Mouse (Mus musculus): Measurements from ENCODE around the gene Bsnd. TPM values are rescaled to one million over a fixed set of nuclear protein-coding genes. Genes with fewer than 3 reads are reported as not detected.

Bsnd gene
- polyA plus RNA-seq, 1 experiment from 2014 or later: not detected

- Histone ChIP-seq H3K9me3 (ENCODE audit: control insufficient read depth, low read length) (no peaks in the 10 kb centered on the region), H3K4me1 (ENCODE audit: control insufficient read depth, insufficient read depth, low read length) (peaks cover 4% of the 10 kb centered on the region; the same call in 1 of the 2 replicates), H3K27me3 (ENCODE audit: control insufficient read depth, insufficient read depth, low read length) (no peaks in the 10 kb centered on the region), H3K9ac (replicated peaks; ENCODE audit: low read depth, low read length) (no peak overlapping the region), H3K4me3 (ENCODE audit: low read depth, low read length) (no peak overlapping the region), H3K36me3 (ENCODE audit: control insufficient read depth, insufficient read depth, low read length) (no peaks in the 10 kb centered on the region), H3K27ac (ENCODE audit: low read depth, low read length) (no peak overlapping the region), H3K4me2 (ENCODE audit: low read depth, low read length) (no peak overlapping the region)
- no peak for ATAC-seq (ENCODE audit: low read depth)
- 49% methylated on average over 6 of the region's 6 CpGs for WGBS
Measured at GRCm38 (mm10) chr4:106496833-106497232, 4.8 kb upstream of the Bsnd start.

DNA sequence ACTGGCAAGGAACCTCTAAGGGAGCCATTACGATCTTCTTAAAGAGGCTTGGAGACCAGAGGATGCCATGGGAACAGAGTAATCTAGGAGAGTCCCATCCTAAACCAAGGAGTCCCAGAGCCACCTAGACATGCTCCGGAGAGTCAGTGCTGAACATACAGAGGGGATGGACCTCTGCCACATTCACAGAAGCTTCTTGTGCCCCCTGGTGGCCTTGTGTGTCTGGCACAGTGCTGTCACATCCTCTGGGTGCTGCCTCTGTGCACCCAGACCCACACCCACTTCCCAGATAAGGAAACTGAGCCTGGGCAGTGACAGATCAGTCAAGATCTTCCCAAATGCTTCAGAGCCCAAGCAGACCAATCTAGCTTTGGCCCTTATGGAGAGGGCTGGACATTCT, 1.6 kb upstream of the Bsnd start:
- Histone ChIP-seq H3K27ac (ENCODE audit: low read depth, low read length) (no peak overlapping the region), H3K27me3 (ENCODE audit: control insufficient read depth, insufficient read depth, low read length) (no peaks in the 10 kb centered on the region), H3K9ac (replicated peaks; ENCODE audit: low read depth, low read length) (no peak overlapping the region), H3K9me3 (ENCODE audit: control insufficient read depth, low read length) (no peaks in the 10 kb centered on the region), H3K36me3 (ENCODE audit: control insufficient read depth, insufficient read depth, low read length) (no peaks in the 10 kb centered on the region), H3K4me1 (ENCODE audit: control insufficient read depth, insufficient read depth, low read length) (peaks cover under 1% of the 10 kb centered on the region; the same call in 1 of the 2 replicates), H3K4me2 (ENCODE audit: low read depth, low read length) (no peak overlapping the region), H3K4me3 (ENCODE audit: low read depth, low read length) (no peak overlapping the region)
- 88% methylated on average over 2 of the region's 2 CpGs for WGBS
- ATAC-seq (ENCODE audit: low read depth): no peak

DNA sequence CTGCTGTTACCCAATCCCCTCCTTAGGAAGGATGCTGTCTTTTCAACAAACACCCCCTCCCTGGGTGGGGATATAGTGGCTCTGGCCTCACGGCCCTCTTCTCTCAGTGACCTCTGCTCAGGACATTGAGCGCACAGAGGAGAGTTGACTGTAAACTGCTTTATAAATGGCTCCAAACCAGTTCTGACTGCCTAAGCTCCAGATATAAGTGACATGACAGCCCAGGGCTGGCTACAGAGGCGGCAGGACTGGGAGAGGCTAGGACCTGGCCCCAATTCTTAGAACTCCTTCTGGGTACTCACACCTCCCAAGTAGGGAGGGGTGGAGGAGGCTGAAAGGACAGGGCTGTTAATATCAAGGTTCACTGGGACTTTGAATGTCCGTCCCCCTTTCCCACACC, 1.5 kb downstream of the Bsnd start:
- Histone ChIP-seq H3K4me3 (ENCODE audit: low read depth, low read length) (no peak overlapping the region), H3K9ac (replicated peaks; ENCODE audit: low read depth, low read length) (no peak overlapping the region), H3K9me3 (ENCODE audit: control insufficient read depth, low read length) (no peaks in the 10 kb centered on the region), H3K4me1 (ENCODE audit: control insufficient read depth, insufficient read depth, low read length) (no peaks in the 10 kb centered on the region), H3K27me3 (ENCODE audit: control insufficient read depth, insufficient read depth, low read length) (no peaks in the 10 kb centered on the region), H3K4me2 (ENCODE audit: low read depth, low read length) (no peak overlapping the region), H3K27ac (ENCODE audit: low read depth, low read length) (no peak overlapping the region), H3K36me3 (ENCODE audit: control insufficient read depth, insufficient read depth, low read length) (no peaks in the 10 kb centered on the region)
- WGBS: 65% methylated on average over 4 of the region's 4 CpGs
- no peak for ATAC-seq (ENCODE audit: low read depth)

DNA sequence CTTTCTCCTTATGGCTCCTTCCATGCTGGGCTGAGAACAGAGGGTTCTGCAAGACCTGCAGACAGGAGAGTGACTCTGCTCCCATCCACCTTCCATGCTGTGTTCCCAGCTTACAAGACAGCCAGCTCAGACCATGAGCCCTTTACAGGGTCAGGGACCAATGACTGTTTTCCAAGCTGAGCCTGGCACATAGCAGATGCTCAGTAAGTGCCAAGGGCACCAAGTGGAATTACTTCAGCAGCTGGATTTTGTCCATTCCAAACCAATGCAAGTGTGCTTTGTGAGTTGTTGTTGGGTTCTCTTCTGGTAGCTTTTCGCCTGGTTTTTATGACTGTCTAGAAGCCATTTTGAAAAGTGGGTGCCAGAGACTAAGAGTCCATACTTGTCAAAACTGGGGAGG, 8.3 kb downstream of the Bsnd start:
- Histone ChIP-seq H3K4me3 (ENCODE audit: low read depth, low read length) (no peak overlapping the region), H3K4me2 (ENCODE audit: low read depth, low read length) (no peak overlapping the region), H3K36me3 (ENCODE audit: control insufficient read depth, insufficient read depth, low read length) (no peaks in the 10 kb centered on the region), H3K27ac (ENCODE audit: low read depth, low read length) (no peak overlapping the region), H3K9me3 (ENCODE audit: control insufficient read depth, low read length) (no peaks in the 10 kb centered on the region), H3K9ac (replicated peaks; ENCODE audit: low read depth, low read length) (no peak overlapping the region), H3K27me3 (ENCODE audit: control insufficient read depth, insufficient read depth, low read length) (no peaks in the 10 kb centered on the region), H3K4me1 (ENCODE audit: control insufficient read depth, insufficient read depth, low read length) (no peaks in the 10 kb centered on the region)
- ATAC-seq (ENCODE audit: low read depth): no peak
- WGBS: 96% methylated on average over 1 of the region's 1 CpGs

GRCm38 (mm10) chr4:106483215-106483727, 8.8 kb downstream of the Bsnd start:
- Histone ChIP-seq H3K4me3 (ENCODE audit: low read depth, low read length) (no peak overlapping the region), H3K9ac (replicated peaks; ENCODE audit: low read depth, low read length) (no peak overlapping the region), H3K9me3 (ENCODE audit: control insufficient read depth, low read length) (no peaks in the 10 kb centered on the region), H3K4me2 (ENCODE audit: low read depth, low read length) (no peak overlapping the region), H3K27me3 (ENCODE audit: control insufficient read depth, insufficient read depth, low read length) (no peaks in the 10 kb centered on the region), H3K27ac (ENCODE audit: low read depth, low read length) (no peak overlapping the region), H3K4me1 (ENCODE audit: control insufficient read depth, insufficient read depth, low read length) (no peaks in the 10 kb centered on the region), H3K36me3 (ENCODE audit: control insufficient read depth, insufficient read depth, low read length) (no peaks in the 10 kb centered on the region)
- ATAC-seq (ENCODE audit: low read depth): no peak
- WGBS: 37% methylated on average over 7 of the region's 7 CpGs

DNA sequence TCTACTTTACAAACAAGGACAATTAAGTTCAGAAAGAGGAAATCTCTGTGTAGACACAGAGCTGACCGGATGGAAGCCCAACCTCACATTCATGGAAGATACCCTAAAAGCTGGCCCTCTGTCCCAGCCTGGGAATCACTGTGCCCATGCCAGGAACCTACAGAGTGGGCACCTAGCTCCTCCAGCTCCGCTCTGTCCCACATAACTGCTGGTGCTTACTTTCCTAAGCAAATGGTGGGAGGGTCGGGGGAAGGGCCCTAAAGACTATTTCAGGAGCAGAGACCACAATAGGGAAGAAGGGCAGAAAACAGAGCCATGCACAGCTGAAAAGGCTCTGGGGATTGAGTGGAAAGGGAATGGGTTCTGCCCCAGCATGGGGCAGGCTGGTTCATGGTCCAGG, 11.5 kb downstream of the Bsnd start:
- H3K4me1 ChIP-seq (ENCODE audit: control insufficient read depth, insufficient read depth, low read length): no peaks in the 10 kb centered on the region
- H3K9me3 ChIP-seq (ENCODE audit: control insufficient read depth, low read length): no peaks in the 10 kb centered on the region
- 60% methylated on average over 3 of the region's 3 CpGs for WGBS
- H3K4me3 ChIP-seq (ENCODE audit: low read depth, low read length): no peak overlapping the region
- no peak overlapping the region for H3K9ac ChIP-seq (replicated peaks; ENCODE audit: low read depth, low read length)
- no peak overlapping the region for H3K27ac ChIP-seq (ENCODE audit: low read depth, low read length)
- H3K4me2 ChIP-seq (ENCODE audit: low read depth, low read length): no peak overlapping the region
- ATAC-seq (ENCODE audit: low read depth): no peak
- no peaks in the 10 kb centered on the region for H3K27me3 ChIP-seq (ENCODE audit: control insufficient read depth, insufficient read depth, low read length)
- no peaks in the 10 kb centered on the region for H3K36me3 ChIP-seq (ENCODE audit: control insufficient read depth, insufficient read depth, low read length)

- WGBS: 4% methylated on average over 6 of the region's 6 CpGs
Measured at GRCm38 (mm10) chr4:106474241-106474640, 17.8 kb downstream of the Bsnd start.

DNA sequence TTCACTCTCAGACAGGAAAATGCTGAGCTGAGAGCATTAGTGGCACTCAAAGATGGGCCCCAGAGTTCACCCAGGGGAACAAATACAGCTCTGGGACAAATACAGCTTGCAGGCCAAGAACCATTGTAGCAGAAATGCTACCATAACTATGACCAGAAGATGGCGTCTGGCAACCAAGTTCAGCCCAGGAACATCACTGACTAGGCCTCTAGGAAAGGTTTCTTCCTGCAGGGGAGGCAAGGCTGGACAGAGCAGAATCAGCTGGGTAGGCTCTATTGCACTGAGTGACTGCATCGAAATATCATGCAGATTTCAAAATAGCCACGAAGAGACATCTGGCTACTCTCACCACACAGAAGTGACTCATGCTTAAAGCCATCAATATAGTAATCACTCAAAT, 19.7 kb downstream of the Bsnd start:
- WGBS: 18% methylated on average over 3 of the region's 3 CpGs
- Histone ChIP-seq H3K9me3 (ENCODE audit: control insufficient read depth, low read length) (no peaks in the 10 kb centered on the region), H3K27me3 (ENCODE audit: control insufficient read depth, insufficient read depth, low read length) (no peaks in the 10 kb centered on the region), H3K27ac (ENCODE audit: low read depth, low read length) (no peak overlapping the region), H3K9ac (replicated peaks; ENCODE audit: low read depth, low read length) (no peak overlapping the region), H3K4me1 (ENCODE audit: control insufficient read depth, insufficient read depth, low read length) (no peaks in the 10 kb centered on the region), H3K36me3 (ENCODE audit: control insufficient read depth, insufficient read depth, low read length) (no peaks in the 10 kb centered on the region), H3K4me2 (ENCODE audit: low read depth, low read length) (no peak overlapping the region), H3K4me3 (ENCODE audit: low read depth, low read length) (no peak overlapping the region)
- ATAC-seq (ENCODE audit: low read depth): peak; percentile 75

More at GRCm38 (mm10) chr4:106474241-106474640, 17.8 kb downstream of the Bsnd start:
- no peak overlapping the region for H3K4me3 ChIP-seq (ENCODE audit: low read depth, low read length)
- no peaks in the 10 kb centered on the region for H3K36me3 ChIP-seq (ENCODE audit: control insufficient read depth, insufficient read depth, low read length)
- H3K4me1 ChIP-seq (ENCODE audit: control insufficient read depth, insufficient read depth, low read length): no peaks in the 10 kb centered on the region
- H3K9ac ChIP-seq (replicated peaks; ENCODE audit: low read depth, low read length): no peak overlapping the region
- H3K4me2 ChIP-seq (ENCODE audit: low read depth, low read length): no peak overlapping the region
- no peaks in the 10 kb centered on the region for H3K27me3 ChIP-seq (ENCODE audit: control insufficient read depth, insufficient read depth, low read length)
- no peak overlapping the region for H3K27ac ChIP-seq (ENCODE audit: low read depth, low read length)
- no peaks in the 10 kb centered on the region for H3K9me3 ChIP-seq (ENCODE audit: control insufficient read depth, low read length)
- ATAC-seq (ENCODE audit: low read depth): peak; percentile 63

DNA sequence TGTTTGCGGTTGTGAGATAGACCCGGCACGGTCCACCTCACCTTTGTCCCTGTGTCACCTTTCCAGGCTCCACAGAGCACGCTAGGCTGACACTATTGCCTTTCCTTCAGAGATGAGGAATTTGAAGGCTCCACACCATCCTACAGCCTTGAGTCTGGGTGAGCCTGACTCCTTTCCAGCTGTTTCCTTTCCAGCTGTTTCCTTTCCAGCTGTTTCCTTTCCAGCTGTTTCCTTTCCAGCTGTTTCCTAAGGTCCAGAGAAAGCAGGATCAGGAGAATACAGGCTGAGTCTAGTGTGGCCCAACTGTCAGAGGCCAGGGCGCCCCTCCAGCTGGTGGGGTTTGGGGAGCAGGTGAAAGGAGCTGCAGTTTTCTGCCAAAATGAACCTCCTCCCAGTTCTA, 21.2 kb downstream of the Bsnd start:
- no peaks in the 10 kb centered on the region for H3K36me3 ChIP-seq (ENCODE audit: control insufficient read depth, insufficient read depth, low read length)
- H3K4me1 ChIP-seq (ENCODE audit: control insufficient read depth, insufficient read depth, low read length): no peaks in the 10 kb centered on the region
- no peak for ATAC-seq (ENCODE audit: low read depth)
- H3K4me2 ChIP-seq (ENCODE audit: low read depth, low read length): no peak overlapping the region
- 77% methylated on average over 5 of the region's 5 CpGs for WGBS
- no peaks in the 10 kb centered on the region for H3K27me3 ChIP-seq (ENCODE audit: control insufficient read depth, insufficient read depth, low read length)
- H3K9me3 ChIP-seq (ENCODE audit: control insufficient read depth, low read length): no peaks in the 10 kb centered on the region
- no peak overlapping the region for H3K27ac ChIP-seq (ENCODE audit: low read depth, low read length)
- no peak overlapping the region for H3K9ac ChIP-seq (replicated peaks; ENCODE audit: low read depth, low read length)
- no peak overlapping the region for H3K4me3 ChIP-seq (ENCODE audit: low read depth, low read length)
